Mouse (Mus musculus): ENCODE measurements around the gene Cacna1i. TPM values are rescaled to one million over a fixed set of nuclear protein-coding genes. Genes with fewer than 3 reads are reported as not detected.

The Cacna1i gene
- not detected in 2 replicates for polyA plus RNA-seq (2012)

- Histone ChIP-seq H3K27me3 (ENCODE audit: control insufficient read depth) (peaks cover 67% of the 10 kb centered on the region), H3K4me1 (ENCODE audit: control insufficient read depth) (peaks cover 6% of the 10 kb centered on the region), H3K36me3 (ENCODE audit: control insufficient read depth) (no peaks in the 10 kb centered on the region), H3K9me3 (ENCODE audit: control insufficient read depth, low read length) (no peaks in the 10 kb centered on the region), H3K4me3 (replicated peaks) (no peak within 1 kb of the TSS)
- TF ChIP-seq GATA1 (IDR thresholded peaks at IDR 0.05; ENCODE audit: low read length) (no peak), TAL1 (IDR thresholded peaks at IDR 0.05; ENCODE audit: low read length) (no peak)
Observed at GRCm38 (mm10) chr15:80286851-80287415, at the start of gene Cacna1i. Gene Cacna1i, plus strand, starts transcription at chr15:80287238.

- H3K27me3 ChIP-seq (ENCODE audit: control insufficient read depth): no peaks in the 10 kb centered on the region
- H3K36me3 ChIP-seq (ENCODE audit: control insufficient read depth): peaks cover 98% of the 10 kb centered on the region
- peaks cover 75% of the 10 kb centered on the region for H3K4me1 ChIP-seq (ENCODE audit: control insufficient read depth)
- TF ChIP-seq TAL1 (IDR thresholded peaks at IDR 0.05; ENCODE audit: low read length) (no peak), GATA1 (IDR thresholded peaks at IDR 0.05; ENCODE audit: low read length) (no peak)
- H3K4me3 ChIP-seq (replicated peaks): no peak overlapping the region
- H3K9me3 ChIP-seq (ENCODE audit: control insufficient read depth, low read length): no peaks in the 10 kb centered on the region
Observed at GRCm38 (mm10) chr15:80248135-80248534, 38.9 kb upstream of the Cacna1i start.

- Histone ChIP-seq H3K27me3 (ENCODE audit: control insufficient read depth) (no peaks in the 10 kb centered on the region), H3K9me3 (ENCODE audit: control insufficient read depth, low read length) (no peaks in the 10 kb centered on the region), H3K4me1 (ENCODE audit: control insufficient read depth) (peaks cover 77% of the 10 kb centered on the region), H3K36me3 (ENCODE audit: control insufficient read depth) (peaks cover 98% of the 10 kb centered on the region), H3K4me3 (replicated peaks) (no peak overlapping the region)
- TF ChIP-seq TAL1 (IDR thresholded peaks at IDR 0.05; ENCODE audit: low read length) (no peak), GATA1 (IDR thresholded peaks at IDR 0.05; ENCODE audit: low read length) (no peak)
Observed at GRCm38 (mm10) chr15:80248596-80248995, 38.4 kb upstream of the Cacna1i start.

DNA sequence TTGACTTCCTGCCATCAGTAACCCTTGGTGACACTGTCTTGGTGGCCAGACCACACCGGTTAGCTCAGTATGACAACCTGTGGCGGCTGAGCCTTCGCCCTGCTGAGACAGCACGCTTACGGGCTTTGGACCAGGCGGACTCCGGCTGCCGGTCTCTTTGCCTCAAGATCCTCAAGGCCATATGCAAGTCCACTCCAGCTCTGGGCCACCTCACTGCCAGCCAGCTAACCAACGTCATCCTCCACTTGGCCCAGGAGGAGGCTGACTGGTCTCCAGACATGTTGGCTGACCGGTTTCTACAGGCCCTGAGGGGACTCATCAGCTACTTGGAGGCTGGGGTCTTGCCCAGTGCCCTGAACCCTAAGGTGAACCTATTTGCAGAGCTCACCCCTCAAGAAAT is 37.4 kb upstream of the Cacna1i start:
- peaks cover 93% of the 10 kb centered on the region for H3K36me3 ChIP-seq (ENCODE audit: control insufficient read depth)
- no peaks in the 10 kb centered on the region for H3K27me3 ChIP-seq (ENCODE audit: control insufficient read depth)
- no peaks in the 10 kb centered on the region for H3K9me3 ChIP-seq (ENCODE audit: control insufficient read depth, low read length)
- no peak for TF ChIP-seq GATA1 (IDR thresholded peaks at IDR 0.05; ENCODE audit: low read length)
- no peak for TF ChIP-seq TAL1 (IDR thresholded peaks at IDR 0.05; ENCODE audit: low read length)
- peaks cover 85% of the 10 kb centered on the region for H3K4me1 ChIP-seq (ENCODE audit: control insufficient read depth)
- peak overlapping the region; percentile 31 for H3K4me3 ChIP-seq (replicated peaks)

DNA sequence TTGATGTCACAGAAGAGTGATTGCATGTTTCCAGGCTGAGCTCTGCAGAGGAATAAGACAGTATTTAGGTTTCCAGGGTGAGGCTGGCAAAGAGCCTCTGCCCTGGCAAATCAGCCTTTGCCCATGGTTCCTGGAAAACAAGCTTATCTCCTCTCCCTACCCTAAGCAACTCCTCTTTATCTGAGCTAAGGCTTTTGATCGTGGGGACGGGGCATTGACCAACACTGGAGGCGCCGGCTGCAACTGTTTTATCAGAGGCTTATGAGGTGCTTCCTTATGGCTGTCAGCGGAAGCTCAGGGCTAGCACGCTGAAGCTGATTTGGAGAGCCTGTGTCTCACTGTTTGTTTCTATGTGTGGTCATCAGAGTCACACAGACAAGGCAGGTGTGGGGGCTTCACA is 36.5 kb upstream of the Cacna1i start:
- peaks cover 83% of the 10 kb centered on the region for H3K4me1 ChIP-seq (ENCODE audit: control insufficient read depth)
- H3K4me3 ChIP-seq (replicated peaks): peak overlapping the region; percentile 53
- peaks cover 86% of the 10 kb centered on the region for H3K36me3 ChIP-seq (ENCODE audit: control insufficient read depth)
- H3K27me3 ChIP-seq (ENCODE audit: control insufficient read depth): no peaks in the 10 kb centered on the region
- TF ChIP-seq TAL1 (IDR thresholded peaks at IDR 0.05; ENCODE audit: low read length): no peak
- peak; percentile 35; the same call in 1 of the 2 replicates for TF ChIP-seq GATA1 (IDR thresholded peaks at IDR 0.05; ENCODE audit: low read length)
- no peaks in the 10 kb centered on the region for H3K9me3 ChIP-seq (ENCODE audit: control insufficient read depth, low read length)

GRCm38 (mm10) chr15:80253530-80253929 is 33.5 kb upstream of the Cacna1i start:
- Histone ChIP-seq H3K27me3 (ENCODE audit: control insufficient read depth) (no peaks in the 10 kb centered on the region), H3K4me1 (ENCODE audit: control insufficient read depth) (peaks cover 87% of the 10 kb centered on the region), H3K36me3 (ENCODE audit: control insufficient read depth) (peaks cover 84% of the 10 kb centered on the region), H3K9me3 (ENCODE audit: control insufficient read depth, low read length) (no peaks in the 10 kb centered on the region), H3K4me3 (replicated peaks) (peak overlapping the region; percentile 99)
- TF ChIP-seq TAL1 (IDR thresholded peaks at IDR 0.05; ENCODE audit: low read length) (no peak), GATA1 (IDR thresholded peaks at IDR 0.05; ENCODE audit: low read length) (no peak)

DNA sequence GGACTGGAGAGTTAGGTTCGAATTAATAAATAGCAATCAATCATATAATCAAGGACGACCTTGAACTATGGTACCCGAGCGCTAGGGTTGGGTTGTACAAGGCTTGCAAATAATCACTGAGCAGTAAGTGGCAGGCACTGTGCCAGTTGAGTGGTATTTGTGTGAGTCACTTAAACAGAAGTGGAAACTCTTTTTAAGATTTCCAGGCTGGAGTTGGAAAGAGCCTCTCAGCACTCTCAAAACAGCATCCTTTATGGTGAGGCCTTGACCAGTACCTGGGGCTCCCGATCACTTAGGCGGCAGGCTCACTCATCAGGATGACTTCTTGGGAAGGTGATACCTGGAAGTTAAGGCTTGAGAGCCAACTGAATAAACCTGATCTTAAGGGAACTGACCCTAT is 32.8 kb upstream of the Cacna1i start:
- Histone ChIP-seq H3K9me3 (ENCODE audit: control insufficient read depth, low read length) (no peaks in the 10 kb centered on the region), H3K27me3 (ENCODE audit: control insufficient read depth) (no peaks in the 10 kb centered on the region), H3K4me1 (ENCODE audit: control insufficient read depth) (peaks cover 87% of the 10 kb centered on the region), H3K4me3 (replicated peaks) (peak overlapping the region; percentile 99), H3K36me3 (ENCODE audit: control insufficient read depth) (peaks cover 84% of the 10 kb centered on the region)
- no peak for TF ChIP-seq GATA1 (IDR thresholded peaks at IDR 0.05; ENCODE audit: low read length)
- TF ChIP-seq TAL1 (IDR thresholded peaks at IDR 0.05; ENCODE audit: low read length): no peak

DNA sequence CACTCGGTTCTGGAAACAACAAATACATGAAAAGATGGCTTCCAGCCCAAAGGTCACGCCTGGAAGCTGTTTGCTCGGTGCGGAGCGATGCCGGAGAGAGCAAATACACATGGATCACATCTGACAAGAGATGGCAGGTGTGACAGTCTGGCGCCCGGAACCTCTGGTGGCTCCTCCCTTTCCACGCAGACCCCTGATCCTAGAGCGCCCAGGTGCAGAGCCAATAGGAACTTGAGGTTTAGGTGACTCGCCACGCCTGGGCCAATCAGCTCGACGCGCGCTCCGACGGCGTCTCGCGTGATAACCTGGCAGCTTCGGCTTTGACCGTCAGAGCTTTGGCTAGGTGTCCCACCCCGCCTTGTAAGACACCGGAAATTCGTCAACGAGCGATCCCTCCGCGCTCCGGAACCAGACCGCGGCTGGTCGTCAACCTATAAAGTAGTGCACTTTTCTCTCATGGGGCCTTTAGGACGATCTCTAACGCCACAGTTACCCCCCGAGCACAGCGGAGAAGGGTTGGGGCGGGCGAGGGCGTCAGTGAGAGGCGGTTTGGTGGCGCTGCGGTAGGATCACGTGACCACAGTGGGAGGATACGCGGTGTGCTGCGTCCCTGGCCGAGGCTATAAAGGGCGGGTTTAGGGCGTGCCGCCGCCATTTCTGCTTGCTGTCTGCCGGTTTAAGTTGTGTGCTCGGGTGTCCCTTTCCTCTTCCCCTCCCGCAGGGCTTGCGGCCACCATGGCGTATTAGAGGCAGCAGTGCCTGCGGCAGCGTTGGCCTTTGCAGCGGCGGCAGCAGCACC is 32.0 kb upstream of the Cacna1i start, which contains the start of gene Atf4:
Gene Atf4, plus strand, starts transcription at position 338 of the 799 bp plus-strand sequence.
- H3K4me3 ChIP-seq (replicated peaks): peak within 1 kb of the TSS; percentile 99
- H3K27me3 ChIP-seq (ENCODE audit: control insufficient read depth): no peaks in the 10 kb centered on the region
- peaks cover 86% of the 10 kb centered on the region for H3K4me1 ChIP-seq (ENCODE audit: control insufficient read depth)
- TF ChIP-seq TAL1 (IDR thresholded peaks at IDR 0.05; ENCODE audit: low read length): no peak
- no peak for TF ChIP-seq GATA1 (IDR thresholded peaks at IDR 0.05; ENCODE audit: low read length)
- no peaks in the 10 kb centered on the region for H3K9me3 ChIP-seq (ENCODE audit: control insufficient read depth, low read length)
- H3K36me3 ChIP-seq (ENCODE audit: control insufficient read depth): peaks cover 84% of the 10 kb centered on the region

DNA sequence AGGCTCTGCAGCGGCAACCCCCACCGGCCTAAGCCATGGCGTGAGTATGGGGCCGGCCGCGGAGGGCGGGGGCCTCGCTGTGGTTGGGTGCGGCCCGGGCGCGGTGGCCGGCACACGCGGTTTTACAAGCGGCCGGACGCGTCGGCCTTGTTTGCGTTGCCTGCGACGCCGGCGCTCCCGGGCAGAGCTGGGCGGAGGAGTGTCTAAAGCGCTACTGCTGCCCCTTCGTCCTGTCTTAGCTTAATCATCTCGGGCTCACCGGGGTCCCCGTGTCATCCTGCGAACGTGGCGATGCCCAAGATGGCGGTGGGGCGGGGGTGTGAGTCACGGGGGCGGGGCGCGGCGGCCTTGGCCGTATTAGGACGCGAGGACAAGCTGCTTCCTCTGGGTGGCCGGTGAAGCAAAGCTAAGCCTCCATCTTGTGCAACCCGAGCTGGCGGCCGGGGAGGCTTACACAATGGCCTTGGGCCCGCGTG is 31.4 kb upstream of the Cacna1i start:
- Histone ChIP-seq H3K4me1 (ENCODE audit: control insufficient read depth) (peaks cover 86% of the 10 kb centered on the region), H3K36me3 (ENCODE audit: control insufficient read depth) (peaks cover 84% of the 10 kb centered on the region), H3K27me3 (ENCODE audit: control insufficient read depth) (no peaks in the 10 kb centered on the region), H3K9me3 (ENCODE audit: control insufficient read depth, low read length) (no peaks in the 10 kb centered on the region), H3K4me3 (replicated peaks) (peak overlapping the region; percentile 99)
- TF ChIP-seq GATA1 (IDR thresholded peaks at IDR 0.05; ENCODE audit: low read length) (no peak), TAL1 (IDR thresholded peaks at IDR 0.05; ENCODE audit: low read length) (no peak)
